Mouse (Mus musculus) liver, postnatal 0 days (tissue): ENCODE results near the gene Itgb5.

Experiments used
- CTCF ChIP-seq: sonication (generic); IDR thresholded peaks from 2 replicates; pipeline ENCODE4 v1.5.1; 2016; ENCODE audit warnings: antibody characterized with exemption, low read depth
- EP300 ChIP-seq: IDR thresholded peaks from 2 replicates; pipeline ENCODE4 v1.6.1; 2016; ENCODE audit warnings: antibody characterized with exemption, low read depth, mild to moderate bottlenecking

GRCm38 (mm10) chr16:33891099-33891498 lies 61.6 kb downstream of the Itgb5 start:
- TF ChIP-seq EP300 (no peak), CTCF (no peak)
